Mouse (Mus musculus) thymus, adult 2 months (tissue): Measurements from ENCODE around the gene Snap25.

Source experiments
- CTCF ChIP-seq: fragments of 200-500 bp; IDR thresholded peaks from 2 replicates; pipeline ENCODE4 v1.5.1; 2012; ENCODE audit warnings: mild to moderate bottlenecking, control low read depth, low read length, moderate library complexity, borderline replicate concordance; ENCODE audit not compliant: control insufficient read depth, poor library complexity, insufficient read depth; ENCODE audit errors: extremely low read depth
- POLR2A ChIP-seq: fragments of 200-500 bp; IDR thresholded peaks from 2 replicates; pipeline ENCODE4 v1.6.1; 2012; ENCODE audit warnings: mild to moderate bottlenecking, low read length, control low read depth, moderate library complexity; ENCODE audit not compliant: control insufficient read depth, poor library complexity, insufficient read depth; ENCODE audit errors: extremely low read depth

- no peak for TF ChIP-seq CTCF
- TF ChIP-seq POLR2A: no peak
Measured at GRCm38 (mm10) chr2:136753682-136754081, 40.4 kb downstream of the Snap25 start.
